Mouse (Mus musculus): ENCODE measurements at regions not wholly inside any gene's neighbourhood (a gene's known extent, or its start where the extent isn't known, plus 50 kb on each side); places are given as distances from the start of the nearest gene placed in this dataset.

- no peak overlapping the region for H3K4me3 ChIP-seq (ENCODE audit: low read depth, low read length)
- no peak for TF ChIP-seq CTCF (IDR thresholded peaks at IDR 0.05; ENCODE audit: low read depth)
- no peak overlapping the region for H3K9ac ChIP-seq
- H3K4me2 ChIP-seq, result no peak overlapping the region
- H3K27me3 ChIP-seq (ENCODE audit: insufficient read depth, low read length), result no peaks in the 10 kb centered on the region
- H3K9me3 ChIP-seq (ENCODE audit: low read depth, low read length), result no peaks in the 10 kb centered on the region
- no peaks in the 10 kb centered on the region for H3K4me1 ChIP-seq (ENCODE audit: insufficient read depth)
- H3K27ac ChIP-seq (ENCODE audit: low read depth), result no peak overlapping the region
- ATAC-seq (ENCODE audit: insufficient read depth) (no peak), DNase-seq (peak; percentile 47)
- no peaks in the 10 kb centered on the region for H3K36me3 ChIP-seq (ENCODE audit: insufficient read depth)
- 60% methylated on average over 1 of the region's 1 CpGs for WGBS
These were observed 136.5 kb upstream of the Dap start for GRCm38 (mm10) chr15:31087607-31088006.

- no peak for ATAC-seq (ENCODE audit: insufficient read depth)
- no peak overlapping the region for H3K4me2 ChIP-seq
- no peaks in the 10 kb centered on the region for H3K4me1 ChIP-seq (ENCODE audit: insufficient read depth)
- H3K36me3 ChIP-seq (ENCODE audit: insufficient read depth), result no peaks in the 10 kb centered on the region
- no peak overlapping the region for H3K27ac ChIP-seq (ENCODE audit: low read depth)
- H3K4me3 ChIP-seq (ENCODE audit: low read depth, low read length), result no peak overlapping the region
- H3K9me3 ChIP-seq (ENCODE audit: low read depth, low read length), result no peaks in the 10 kb centered on the region
- DNase-seq, result peak; percentile 60
- H3K27me3 ChIP-seq (ENCODE audit: insufficient read depth, low read length), result no peaks in the 10 kb centered on the region
- no peak for TF ChIP-seq CTCF (IDR thresholded peaks at IDR 0.05; ENCODE audit: low read depth)
- no peak overlapping the region for H3K9ac ChIP-seq
- WGBS, result 73% methylated on average over 5 of the region's 5 CpGs
These were observed 132.1 kb upstream of the Dap start for GRCm38 (mm10) chr15:31091916-31092570.

GRCm38 (mm10) chr15:31096206-31096605 lies 127.9 kb upstream of the Dap start:
- no peaks in the 10 kb centered on the region for H3K36me3 ChIP-seq (ENCODE audit: insufficient read depth)
- no peak overlapping the region for H3K9ac ChIP-seq
- TF ChIP-seq CTCF (IDR thresholded peaks at IDR 0.05; ENCODE audit: low read depth), result no peak
- 86% methylated on average over 7 of the region's 7 CpGs for WGBS
- H3K4me2 ChIP-seq, result no peak overlapping the region
- no peak overlapping the region for H3K27ac ChIP-seq (ENCODE audit: low read depth)
- DNase-seq (no peak), ATAC-seq (ENCODE audit: insufficient read depth) (no peak)
- H3K4me3 ChIP-seq (ENCODE audit: low read depth, low read length), result no peak overlapping the region
- no peaks in the 10 kb centered on the region for H3K9me3 ChIP-seq (ENCODE audit: low read depth, low read length)
- H3K27me3 ChIP-seq (ENCODE audit: insufficient read depth, low read length), result no peaks in the 10 kb centered on the region
- no peaks in the 10 kb centered on the region for H3K4me1 ChIP-seq (ENCODE audit: insufficient read depth)

GRCm38 (mm10) chr15:31097301-31097700 lies 126.8 kb upstream of the Dap start:
- no peak overlapping the region for H3K4me2 ChIP-seq
- H3K4me1 ChIP-seq (ENCODE audit: insufficient read depth), result no peaks in the 10 kb centered on the region
- no peaks in the 10 kb centered on the region for H3K36me3 ChIP-seq (ENCODE audit: insufficient read depth)
- DNase-seq (no peak), ATAC-seq (ENCODE audit: insufficient read depth) (no peak)
- TF ChIP-seq CTCF (IDR thresholded peaks at IDR 0.05; ENCODE audit: low read depth), result no peak
- no peak overlapping the region for H3K4me3 ChIP-seq (ENCODE audit: low read depth, low read length)
- no peaks in the 10 kb centered on the region for H3K9me3 ChIP-seq (ENCODE audit: low read depth, low read length)
- H3K27ac ChIP-seq (ENCODE audit: low read depth), result no peak overlapping the region
- no peak overlapping the region for H3K9ac ChIP-seq
- no peaks in the 10 kb centered on the region for H3K27me3 ChIP-seq (ENCODE audit: insufficient read depth, low read length)
- WGBS, result 71% methylated on average over 4 of the region's 4 CpGs

GRCm38 (mm10) chr15:31104743-31105142 lies 119.4 kb upstream of the Dap start:
- no peaks in the 10 kb centered on the region for H3K27me3 ChIP-seq (ENCODE audit: insufficient read depth, low read length)
- no peak for DNase-seq
- TF ChIP-seq CTCF (IDR thresholded peaks at IDR 0.05; ENCODE audit: low read depth), result no peak
- H3K36me3 ChIP-seq (ENCODE audit: insufficient read depth), result no peaks in the 10 kb centered on the region
- ATAC-seq (ENCODE audit: insufficient read depth), result no peak
- no peaks in the 10 kb centered on the region for H3K9me3 ChIP-seq (ENCODE audit: low read depth, low read length)
- no peak overlapping the region for H3K4me3 ChIP-seq (ENCODE audit: low read depth, low read length)
- no peak overlapping the region for H3K27ac ChIP-seq (ENCODE audit: low read depth)
- no peaks in the 10 kb centered on the region for H3K4me1 ChIP-seq (ENCODE audit: insufficient read depth)
- no peak overlapping the region for H3K9ac ChIP-seq
- no peak overlapping the region for H3K4me2 ChIP-seq
- WGBS, result 61% methylated on average over 4 of the region's 4 CpGs

- Histone ChIP-seq H3K4me1 (ENCODE audit: insufficient read depth) (no peaks in the 10 kb centered on the region), H3K27me3 (ENCODE audit: insufficient read depth, low read length) (no peaks in the 10 kb centered on the region), H3K27ac (ENCODE audit: low read depth) (no peak overlapping the region), H3K4me2 (no peak overlapping the region), H3K36me3 (ENCODE audit: insufficient read depth) (no peaks in the 10 kb centered on the region), H3K9me3 (ENCODE audit: low read depth, low read length) (no peaks in the 10 kb centered on the region), H3K9ac (no peak overlapping the region), H3K4me3 (ENCODE audit: low read depth, low read length) (no peak overlapping the region)
- WGBS, result 66% methylated on average over 9 of the region's 9 CpGs
- no peak for DNase-seq
- ATAC-seq (ENCODE audit: insufficient read depth), result no peak
- TF ChIP-seq CTCF (IDR thresholded peaks at IDR 0.05; ENCODE audit: low read depth), result no peak
These were observed 117.2 kb upstream of the Dap start for GRCm38 (mm10) chr15:31106907-31107306.

- WGBS, result 20% methylated on average over 1 of the region's 1 CpGs
- DNase-seq, result peak; percentile 33
These were observed 110.9 kb upstream of the Dap start for GRCm38 (mm10) chr15:31113216-31113615.

More at GRCm38 (mm10) chr15:31113216-31113615, 110.9 kb upstream of the Dap start:
- no peak overlapping the region for H3K4me3 ChIP-seq (ENCODE audit: low read depth, low read length)
- no peaks in the 10 kb centered on the region for H3K27me3 ChIP-seq (ENCODE audit: insufficient read depth, low read length)
- H3K4me2 ChIP-seq, result no peak overlapping the region
- H3K9ac ChIP-seq, result no peak overlapping the region
- H3K4me1 ChIP-seq (ENCODE audit: insufficient read depth), result no peaks in the 10 kb centered on the region
- no peaks in the 10 kb centered on the region for H3K9me3 ChIP-seq (ENCODE audit: low read depth, low read length)
- H3K27ac ChIP-seq (ENCODE audit: low read depth), result peak overlapping the region; percentile 66
- peak; percentile 54; the same call in 1 of the 2 replicates for ATAC-seq (ENCODE audit: insufficient read depth)
- no peak for TF ChIP-seq CTCF (IDR thresholded peaks at IDR 0.05; ENCODE audit: low read depth)
- no peaks in the 10 kb centered on the region for H3K36me3 ChIP-seq (ENCODE audit: insufficient read depth)
